Mouse (Mus musculus): ENCODE data around the gene Zfp91. TPM values are rescaled to one million over a fixed set of nuclear protein-coding genes. Genes with fewer than 3 reads are reported as not detected.
"Not testable (repeated sequence)": the region's sequence is repeated elsewhere in the genome, so short reads cannot be mapped to it uniquely, and the experiment has no call there.

Zfp91 gene
- polyA plus RNA-seq, 1 experiment from 2014 or later = 16.3 TPM

DNA sequence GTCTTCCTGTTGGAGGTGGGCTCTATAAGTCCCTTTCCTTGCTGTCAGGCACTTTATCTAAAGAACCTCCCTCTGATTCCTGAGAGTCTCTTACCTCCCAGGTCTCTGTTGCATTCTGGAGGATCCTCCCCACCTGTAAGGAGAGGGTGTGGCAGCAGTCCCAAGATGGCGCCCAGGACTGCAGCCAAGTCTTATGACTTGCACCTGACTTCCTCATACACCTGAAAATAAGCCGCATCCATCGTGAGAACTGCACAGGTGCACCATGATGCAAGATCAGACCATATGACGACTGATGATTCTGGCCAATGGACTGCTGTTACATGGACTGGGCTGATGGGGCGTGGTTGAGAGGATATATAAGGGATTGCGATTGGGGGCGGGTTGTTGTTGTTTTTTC is 74.3 kb downstream of the Zfp91 start:
- H3K36me3 ChIP-seq (ENCODE audit: poor library complexity, severe bottlenecking); H3K4me2 ChIP-seq; H3K4me1 ChIP-seq; H3K9me3 ChIP-seq (replicated peaks); H3K27me3 ChIP-seq; H3K9ac ChIP-seq; H3K4me3 ChIP-seq; H3K27ac ChIP-seq; ATAC-seq: not testable (repeated sequence)
- 93% methylated on average over 7 of the region's 7 CpGs for WGBS

DNA sequence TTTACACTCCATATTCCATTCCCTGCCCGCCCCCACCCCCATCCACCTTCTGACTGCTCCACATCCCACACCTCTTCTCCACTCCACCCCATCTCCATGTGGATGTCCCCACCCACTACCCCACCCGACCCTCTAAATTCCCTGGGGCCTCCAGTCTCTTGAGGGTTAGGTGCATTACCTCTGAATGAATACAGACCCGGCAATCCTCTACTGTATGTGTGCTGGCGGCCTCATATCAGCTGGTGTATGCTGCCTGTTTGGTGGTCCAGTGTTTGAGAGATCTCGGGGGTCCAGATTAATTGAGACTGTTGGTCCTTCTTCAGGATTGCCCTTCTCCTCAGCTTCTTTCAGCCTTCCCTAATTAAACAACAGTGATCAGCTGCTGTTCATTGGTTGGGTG is 75.0 kb downstream of the Zfp91 start:
- not testable (repeated sequence) for H3K4me2 ChIP-seq; H3K36me3 ChIP-seq (ENCODE audit: poor library complexity, severe bottlenecking); ATAC-seq; H3K27ac ChIP-seq; H3K4me3 ChIP-seq; H3K9me3 ChIP-seq (replicated peaks); H3K27me3 ChIP-seq; H3K4me1 ChIP-seq; H3K9ac ChIP-seq
- 92% methylated on average over 5 of the region's 5 CpGs for WGBS

DNA sequence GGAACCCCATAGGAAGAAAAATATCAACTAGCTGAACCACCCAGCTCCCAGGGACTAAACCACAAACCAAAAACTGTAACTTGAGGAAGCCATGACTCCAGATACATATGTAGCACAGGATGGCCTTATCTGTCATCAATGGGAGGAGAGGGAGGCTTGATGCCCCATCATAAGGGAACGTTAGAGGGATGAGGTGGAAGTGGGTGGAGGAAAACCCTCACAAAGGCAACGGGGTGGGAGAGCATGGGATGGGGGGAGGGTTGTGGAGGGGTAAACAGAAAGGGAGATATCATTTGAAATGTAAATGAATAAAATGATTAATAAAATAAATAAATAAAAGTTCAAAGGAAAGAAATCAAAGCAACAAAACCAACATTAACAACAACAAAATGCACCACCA is 75.5 kb downstream of the Zfp91 start:
- ATAC-seq = no peak

DNA sequence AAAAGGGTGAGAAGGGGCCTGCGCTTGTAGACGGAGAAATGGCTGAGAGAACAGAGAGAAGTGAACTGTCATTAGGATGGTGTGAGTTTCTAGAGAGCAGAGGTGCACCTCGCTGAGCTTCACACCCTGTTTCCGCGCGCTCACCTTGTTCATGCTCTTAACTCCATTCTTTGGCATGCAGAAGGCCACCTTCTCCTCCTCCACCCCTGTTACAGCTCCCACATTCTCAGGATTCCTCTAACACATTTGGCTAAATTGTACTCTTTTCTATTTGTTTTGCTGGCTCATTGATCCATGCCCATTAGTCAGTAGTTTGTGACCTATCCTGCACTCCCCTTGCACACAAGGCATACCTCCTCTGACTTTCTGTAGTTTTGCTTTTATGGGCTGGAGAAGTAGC is 76.7 kb downstream of the Zfp91 start:
- 93% methylated on average over 6 of the region's 6 CpGs for WGBS

More for the DNA sequence above, 75.5 kb downstream of the Zfp91 start:
- Histone ChIP-seq H3K4me3 (no peak overlapping the region), H3K4me2 (no peak overlapping the region), H3K36me3 (ENCODE audit: poor library complexity, severe bottlenecking) (no peaks in the 10 kb centered on the region), H3K27ac (no peak overlapping the region), H3K4me1 (no peaks in the 10 kb centered on the region), H3K9me3 (replicated peaks) (no peaks in the 10 kb centered on the region), H3K9ac (no peak overlapping the region), H3K27me3 (no peaks in the 10 kb centered on the region)
- 69% methylated on average over 2 of the region's 2 CpGs for WGBS

More for the DNA sequence above, 76.7 kb downstream of the Zfp91 start:
- Histone ChIP-seq H3K27me3 (no peaks in the 10 kb centered on the region), H3K4me1 (no peaks in the 10 kb centered on the region), H3K36me3 (ENCODE audit: poor library complexity, severe bottlenecking) (no peaks in the 10 kb centered on the region), H3K4me3 (no peak overlapping the region), H3K27ac (no peak overlapping the region), H3K9me3 (replicated peaks) (no peaks in the 10 kb centered on the region), H3K9ac (no peak overlapping the region), H3K4me2 (no peak overlapping the region)
- no peak for ATAC-seq

Other genes starting within 250 kb of the Zfp91 start
- gene Gm4952, start 196.2 kb downstream of the Zfp91 start, polyA plus RNA-seq (2015; fragmentation: Nextera tagmentation; extraction: Ambion mirVana) = not detected in 2 replicates
- gene Glyat, start 162.8 kb downstream of the Zfp91 start, polyA plus RNA-seq (2015; fragmentation: Nextera tagmentation; extraction: Ambion mirVana) = not detected in 2 replicates
- gene Olfr1442, start 125.7 kb downstream of the Zfp91 start, polyA plus RNA-seq (2015; fragmentation: Nextera tagmentation; extraction: Ambion mirVana) = not detected in 2 replicates
- not detected in 2 replicates for gene Olfr1443, start 118.0 kb downstream of the Zfp91 start, polyA plus RNA-seq (2015; fragmentation: Nextera tagmentation; extraction: Ambion mirVana)
- not detected in 2 replicates for gene Keg1, start 100.3 kb downstream of the Zfp91 start, polyA plus RNA-seq (2015; fragmentation: Nextera tagmentation; extraction: Ambion mirVana)
- 1.9 and 2.3 TPM in 2 replicates for gene Cntf, start 30.5 kb downstream of the Zfp91 start, polyA plus RNA-seq (2015; fragmentation: Nextera tagmentation; extraction: Ambion mirVana)
- gene Lpxn, start 67 bp upstream of the Zfp91 start, polyA plus RNA-seq (2015; fragmentation: Nextera tagmentation; extraction: Ambion mirVana) = 0.74 and 0.94 TPM in 2 replicates
- not detected in 2 replicates for gene Gm5244, start 50.6 kb upstream of the Zfp91 start, polyA plus RNA-seq (2015; fragmentation: Nextera tagmentation; extraction: Ambion mirVana)
- gene Olfr1444, start 61.2 kb upstream of the Zfp91 start, polyA plus RNA-seq (2015; fragmentation: Nextera tagmentation; extraction: Ambion mirVana) = not detected in 2 replicates
- gene Olfr1445, start 87.7 kb upstream of the Zfp91 start, polyA plus RNA-seq (2015; fragmentation: Nextera tagmentation; extraction: Ambion mirVana) = not detected in 2 replicates
- gene Olfr1446, start 97.4 kb upstream of the Zfp91 start, polyA plus RNA-seq (2015; fragmentation: Nextera tagmentation; extraction: Ambion mirVana) = not detected in 2 replicates
- gene Olfr1447, start 107.6 kb upstream of the Zfp91 start, polyA plus RNA-seq (2015; fragmentation: Nextera tagmentation; extraction: Ambion mirVana) = not detected in 2 replicates
- gene Olfr1448, start 128.3 kb upstream of the Zfp91 start, polyA plus RNA-seq (2015; fragmentation: Nextera tagmentation; extraction: Ambion mirVana) = not detected in 2 replicates
- not detected in 2 replicates for gene Olfr1449, start 134.7 kb upstream of the Zfp91 start, polyA plus RNA-seq (2015; fragmentation: Nextera tagmentation; extraction: Ambion mirVana)
- not detected in 2 replicates for gene Olfr1450, start 154.1 kb upstream of the Zfp91 start, polyA plus RNA-seq (2015; fragmentation: Nextera tagmentation; extraction: Ambion mirVana)
- gene Olfr1451, start 198.9 kb upstream of the Zfp91 start, polyA plus RNA-seq (2015; fragmentation: Nextera tagmentation; extraction: Ambion mirVana) = not detected in 2 replicates
- gene Olfr1453, start 232.2 kb upstream of the Zfp91 start, polyA plus RNA-seq (2015; fragmentation: Nextera tagmentation; extraction: Ambion mirVana) = not detected in 2 replicates